In the genomic region with DNA sequence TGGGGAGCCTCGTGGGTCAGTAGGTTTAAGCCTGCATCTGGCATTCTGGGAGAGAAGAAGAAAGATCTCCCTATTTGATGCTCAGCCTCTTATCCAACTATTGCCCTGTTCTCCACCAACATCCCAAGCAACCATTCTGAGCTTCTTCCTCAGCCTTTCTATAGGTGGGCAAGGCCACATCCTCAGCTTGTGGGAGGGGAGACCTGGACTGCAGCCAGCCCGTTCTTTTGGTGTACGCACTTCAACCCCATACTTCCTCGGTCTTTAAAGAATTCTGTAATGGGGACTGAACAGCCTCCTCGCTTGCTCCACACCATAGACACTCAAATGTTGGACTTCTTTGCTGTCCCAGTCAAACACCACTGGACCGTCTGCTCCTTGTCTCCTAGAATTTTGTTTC, we compare ENCODE assay signal across 20 mouse cellular contexts. TPM values are rescaled to one million over a fixed set of nuclear protein-coding genes. Genes with fewer than 3 reads are reported as not detected.
DNase-seq lines count a peak whose midpoint lies in the region; ATAC-seq and TF ChIP-seq lines count a peak whose summit lies in the region.
"Had no signal": no experiment of that assay in that cellular context is flagged by ENCODE, and none has a peak within 500 bp of the region (broad histone marks: within the 10 kb centered on the region; RNA-seq: fewer than 3 reads in every experiment).

No protein-coding gene starts in this region.

- 0 out of 2 replicates have a peak overlapping the region, but pooled peaks have one; percentile 10 for H3K9ac ChIP-seq in heart, embryonic 11.5 days (ENCODE audit: low read depth, low read length)
- no peak overlapping the region for H3K9ac ChIP-seq in hindbrain, embryonic 12.5 days
- no peak overlapping the region for H3K9ac ChIP-seq in hindbrain, postnatal 0 days (replicated peaks; ENCODE audit: low read length)
- H3K9ac ChIP-seq in neural tube, embryonic 13.5 days = no peak overlapping the region
- H3K9ac ChIP-seq: forebrain, embryonic 15.5 days; limb, embryonic 13.5 days; liver, embryonic 15.5 days; midbrain, embryonic 12.5 days; stomach, embryonic 15.5 days had no signal

- intact Hi-C loops in heart, postnatal 10 days (cut with DNase I) = no loop called here

- H3K9me3 ChIP-seq in heart, embryonic 11.5 days (replicated peaks; ENCODE audit: control insufficient read depth, low read length) = no peaks in the 10 kb centered on the region
- H3K9me3 ChIP-seq in hindbrain, embryonic 12.5 days (replicated peaks) = no peaks in the 10 kb centered on the region
- H3K9me3 ChIP-seq in hindbrain, postnatal 0 days (ENCODE audit: low read length) = no peaks in the 10 kb centered on the region
- H3K9me3 ChIP-seq in neural tube, embryonic 13.5 days = no peaks in the 10 kb centered on the region
- H3K9me3 ChIP-seq: forebrain, embryonic 15.5 days; limb, embryonic 13.5 days; liver, embryonic 15.5 days; midbrain, embryonic 12.5 days; stomach, embryonic 15.5 days had no signal

- DNase-seq in heart, postnatal 10 days = no peak
- DNase-seq in hindbrain, postnatal 0 days (ENCODE audit: low spot score) = no peak
- DNase-seq in neural tube, embryonic 10.5 days (ENCODE audit: extremely low spot score, low spot score) = no peak
- DNase-seq: cerebellum, adult 18-20 months; cerebellum, postnatal 25 days; embryo, embryonic 11 days; gastrocnemius, postnatal 14 days; heart, postnatal 36 days; kidney, postnatal 14 days; layer of hippocampus, postnatal 36 days had no signal

- H3K36me3 ChIP-seq in heart, embryonic 11.5 days (ENCODE audit: control insufficient read depth, insufficient read depth, low read length) = no peaks in the 10 kb centered on the region; the same call in 1 of the 2 replicates
- H3K36me3 ChIP-seq in hindbrain, embryonic 12.5 days = no peaks in the 10 kb centered on the region
- H3K36me3 ChIP-seq in hindbrain, postnatal 0 days (ENCODE audit: insufficient read depth, low read length) = no peaks in the 10 kb centered on the region
- no peaks in the 10 kb centered on the region for H3K36me3 ChIP-seq in neural tube, embryonic 13.5 days
- H3K36me3 ChIP-seq: forebrain, embryonic 15.5 days; limb, embryonic 13.5 days; liver, embryonic 15.5 days; midbrain, embryonic 12.5 days; stomach, embryonic 15.5 days had no signal

- TF ChIP-seq CTCF in hindbrain, postnatal 0 days (IDR thresholded peaks at IDR 0.05; ENCODE audit: low read depth) = no peak

- WGBS in heart, embryonic 11.5 days (ENCODE audit: insufficient replicate concordance) = 74% methylated on average over 6 of the region's 6 CpGs
- WGBS in hindbrain, embryonic 12.5 days = 88% methylated on average over 6 of the region's 6 CpGs
- 88% methylated on average over 6 of the region's 6 CpGs for WGBS in hindbrain, postnatal 0 days
- WGBS in neural tube, embryonic 13.5 days = 85% methylated on average over 6 of the region's 6 CpGs

- H3K27ac ChIP-seq in heart, embryonic 11.5 days (ENCODE audit: low read depth, low read length) = peak overlapping the region; percentile 77
- H3K27ac ChIP-seq in hindbrain, embryonic 12.5 days = peak overlapping the region; percentile 3; the same call in 1 of the 2 replicates
- H3K27ac ChIP-seq in hindbrain, postnatal 0 days = no peak overlapping the region
- peak overlapping the region; percentile 61 for H3K27ac ChIP-seq in neural tube, embryonic 13.5 days (replicated peaks)
- H3K27ac ChIP-seq: forebrain, embryonic 15.5 days; layer of hippocampus, adult 2 months; limb, embryonic 13.5 days; liver, embryonic 15.5 days; midbrain, embryonic 12.5 days; stomach, embryonic 15.5 days had no signal

- no peak overlapping the region for H3K4me2 ChIP-seq in heart, embryonic 11.5 days
- H3K4me2 ChIP-seq in hindbrain, embryonic 12.5 days (replicated peaks) = no peak overlapping the region
- H3K4me2 ChIP-seq in hindbrain, postnatal 0 days (ENCODE audit: low read depth, low read length) = no peak overlapping the region
- H3K4me2 ChIP-seq in neural tube, embryonic 13.5 days = no peak overlapping the region
- H3K4me2 ChIP-seq: forebrain, embryonic 15.5 days; limb, embryonic 13.5 days; liver, embryonic 15.5 days; midbrain, embryonic 12.5 days; stomach, embryonic 15.5 days had no signal

- no peak for ATAC-seq in heart, embryonic 11.5 days (replicated peaks; ENCODE audit: insufficient number of reproducible peaks, low FRiP score, low TSS enrichment)
- ATAC-seq in hindbrain, embryonic 12.5 days (ENCODE audit: low FRiP score) = no peak
- no peak for ATAC-seq in hindbrain, postnatal 0 days
- no peak for ATAC-seq in neural tube, embryonic 13.5 days (ENCODE audit: low read depth)
- peak; percentile 53 for ATAC-seq in inflammation-experienced regulatory T-cells, adult 6 months
- ATAC-seq: forebrain, embryonic 15.5 days had no signal

- no peaks in the 10 kb centered on the region for H3K27me3 ChIP-seq in heart, embryonic 11.5 days (ENCODE audit: control insufficient read depth, insufficient read depth, low read length)
- H3K27me3 ChIP-seq in hindbrain, embryonic 12.5 days = no peaks in the 10 kb centered on the region
- no peaks in the 10 kb centered on the region for H3K27me3 ChIP-seq in hindbrain, postnatal 0 days (ENCODE audit: insufficient read depth, low read length)
- H3K27me3 ChIP-seq in neural tube, embryonic 13.5 days = no peaks in the 10 kb centered on the region
- H3K27me3 ChIP-seq: forebrain, embryonic 15.5 days; limb, embryonic 13.5 days; liver, embryonic 15.5 days; midbrain, embryonic 12.5 days; stomach, embryonic 15.5 days had no signal

- no peaks in the 10 kb centered on the region for H3K4me1 ChIP-seq in heart, embryonic 11.5 days (ENCODE audit: control insufficient read depth, insufficient read depth, low read length)
- no peaks in the 10 kb centered on the region for H3K4me1 ChIP-seq in hindbrain, embryonic 12.5 days
- no peaks in the 10 kb centered on the region for H3K4me1 ChIP-seq in hindbrain, postnatal 0 days (ENCODE audit: insufficient read depth, low read length)
- H3K4me1 ChIP-seq in neural tube, embryonic 13.5 days (replicated peaks) = peaks cover 6% of the 10 kb centered on the region; the same call in 1 of the 2 replicates
- H3K4me1 ChIP-seq: limb, embryonic 13.5 days; liver, embryonic 15.5 days; midbrain, embryonic 12.5 days; stomach, embryonic 15.5 days had no signal

- no peak overlapping the region for H3K4me3 ChIP-seq in heart, embryonic 11.5 days (ENCODE audit: low read depth, low read length)
- H3K4me3 ChIP-seq in hindbrain, embryonic 12.5 days = no peak overlapping the region
- no peak overlapping the region for H3K4me3 ChIP-seq in hindbrain, postnatal 0 days (ENCODE audit: low read length)
- no peak overlapping the region for H3K4me3 ChIP-seq in neural tube, embryonic 13.5 days
- H3K4me3 ChIP-seq: forebrain, embryonic 15.5 days; layer of hippocampus, adult 2 months; limb, embryonic 13.5 days; liver, embryonic 15.5 days; midbrain, embryonic 12.5 days; stomach, embryonic 15.5 days had no signal

RNA-seq across cellular contexts. Expression of a gene that starts 31.7 kb away (rescaled TPM):
- 3.6 and 5.2 TPM in 2 replicates for polyA plus RNA-seq in heart, embryonic 11.5 days (2014; fragmentation: Nextera tagmentation; extraction: Ambion mirVana)
- 1 to 10 TPM in 1 of 2 experiments, under 1 TPM in 1; 0.89 to 1.3 TPM for total RNA-seq in heart, postnatal 10 days (2021)
- 9.1 TPM in 2 replicates for polyA plus RNA-seq in hindbrain, embryonic 12.5 days (2016; fragmentation: Nextera tagmentation; extraction: Ambion mirVana)
- 14.8 and 18.0 TPM in 2 replicates for total RNA-seq in hindbrain, postnatal 0 days (2014; rRNA removed)
- polyA plus RNA-seq in hindbrain, postnatal 0 days (2015; fragmentation: Nextera tagmentation; extraction: Ambion mirVana) = 3.2 and 3.7 TPM in 2 replicates
- polyA plus RNA-seq in neural tube, embryonic 13.5 days (2015; fragmentation: Nextera tagmentation; extraction: Ambion mirVana) = 9.8 and 10.0 TPM in 2 replicates
- polyA plus RNA-seq in inflammation-experienced regulatory T-cells, adult 6 months (2017; shearing (Covaris generic)) = 10 to 100 TPM in 2 of 3 experiments, 1 to 10 TPM in 1; 1.3 to 14.6 (median 12.7) TPM
